Mouse (Mus musculus) intestine, embryonic 14.5 days (tissue): ENCODE data around the gene Catsper4. TPM values are rescaled to one million over a fixed set of nuclear protein-coding genes. Genes with fewer than 3 reads are reported as not detected.

Experiments used
- ATAC-seq: fragments of 200-750 bp; cut with Nextera tagmentation; replicated peaks from 2 replicates; pipeline ENCODE4 v1.8.0; 2017; ENCODE audit warnings: low read depth, moderate number of reproducible peaks, moderate TSS enrichment, moderate library complexity; ENCODE audit not compliant: low FRiP score, low TSS enrichment
- DNase-seq: peaks from one replicate; pipeline ENCODE4 v3.0.0-alpha.2; 2018; ENCODE audit warnings: low spot score
- H3K27ac ChIP-seq: fragments of 300-500 bp; sonication (generic); 2 replicates; pipeline ENCODE4 v1.5.1; 2014; ENCODE audit warnings: low read depth, mild to moderate bottlenecking, control low read depth
- H3K27me3 ChIP-seq: fragments of 300-500 bp; sonication (generic); replicated peaks from 2 replicates; pipeline ENCODE4 v1.6.1; 2014; ENCODE audit warnings: low read length, control low read depth; ENCODE audit not compliant: control insufficient read depth, insufficient read depth
- H3K36me3 ChIP-seq: fragments of 300-500 bp; sonication (generic); 2 replicates; pipeline ENCODE4 v1.6.1; 2014; ENCODE audit warnings: low read length, control low read depth; ENCODE audit not compliant: control insufficient read depth, insufficient read depth
- H3K4me1 ChIP-seq: fragments of 300-500 bp; sonication (generic); replicated peaks from 2 replicates; pipeline ENCODE4 v1.6.1; 2014; ENCODE audit warnings: low read length, control low read depth, mixed read lengths; ENCODE audit not compliant: control insufficient read depth, insufficient read depth
- H3K4me2 ChIP-seq: fragments of 300-500 bp; sonication (generic); 2 replicates; pipeline ENCODE4 v1.6.1; 2014; ENCODE audit warnings: low read length
- H3K4me3 ChIP-seq: fragments of 300-500 bp; sonication (generic); 2 replicates; pipeline ENCODE4 v1.5.1; 2014; ENCODE audit warnings: low read depth, low read length, control low read depth, mixed read lengths
- H3K9ac ChIP-seq: fragments of 300-500 bp; sonication (generic); 2 replicates; pipeline ENCODE4 v1.6.1; 2014; ENCODE audit warnings: mild to moderate bottlenecking, low read length
- H3K9me3 ChIP-seq: fragments of 300-500 bp; sonication (generic); 2 replicates; pipeline ENCODE4 v1.6.1; 2016; ENCODE audit warnings: low read length, control low read depth; ENCODE audit not compliant: control insufficient read depth
- WGBS: fragments of 180-500 bp; shearing (Covaris S2); extraction: QIAGEN DNeasy Blood & Tissue Kit; methylation state at CpG from one replicate; pipeline ENCODE4 v1.1.7; 2014; 5-methylcytosine and 5-hydroxymethylcytosine counted together
- polyA plus RNA-seq: library from polyadenylated mRNA; unstranded; fragments of >200 nt; fragmentation: Nextera tagmentation; extraction: Ambion mirVana; gene quantifications from 2 replicates; pipeline ENCODE4 v1.2.1, GENCODE M21; 2014

Catsper4 gene
- polyA plus RNA-seq, 1 experiment from 2014 or later, result not detected

DNA sequence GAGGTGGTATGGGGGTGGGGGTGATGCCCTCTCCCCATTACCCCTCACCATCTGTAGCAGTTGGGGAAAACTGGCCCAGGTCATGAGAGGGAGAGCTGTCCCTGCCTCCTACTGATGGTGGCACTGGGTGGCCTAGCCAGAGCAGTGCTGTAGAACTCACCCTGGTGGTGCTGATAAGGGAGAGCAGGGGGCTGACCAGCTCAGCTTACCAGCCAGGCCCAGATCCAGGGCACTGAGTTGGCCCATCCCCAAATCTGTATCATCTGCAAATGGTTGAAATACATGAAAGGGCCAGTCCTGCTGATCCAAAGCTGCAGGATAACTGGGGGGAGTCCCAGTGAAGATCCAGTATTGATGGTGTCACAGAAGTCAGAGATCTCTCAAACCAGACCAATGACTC, 45.4 kb downstream of the Catsper4 start:
- no peaks in the 10 kb centered on the region for H3K9me3 ChIP-seq
- ATAC-seq (no peak), DNase-seq (no peak)
- H3K4me2 ChIP-seq, result no peak overlapping the region
- H3K27me3 ChIP-seq, result no peaks in the 10 kb centered on the region
- H3K36me3 ChIP-seq, result no peaks in the 10 kb centered on the region
- H3K9ac ChIP-seq, result no peak overlapping the region
- H3K27ac ChIP-seq, result no peak overlapping the region
- H3K4me1 ChIP-seq, result peaks cover 10% of the 10 kb centered on the region
- no peak overlapping the region for H3K4me3 ChIP-seq

- ATAC-seq (no peak), DNase-seq (no peak)
- Histone ChIP-seq H3K27me3 (no peaks in the 10 kb centered on the region), H3K4me1 (peaks cover 10% of the 10 kb centered on the region), H3K27ac (no peak overlapping the region), H3K4me3 (no peak overlapping the region), H3K36me3 (no peaks in the 10 kb centered on the region), H3K4me2 (no peak overlapping the region), H3K9me3 (no peaks in the 10 kb centered on the region), H3K9ac (no peak overlapping the region)
- WGBS, result 94% methylated on average over 1 of the region's 1 CpGs
These were observed 46.1 kb downstream of the Catsper4 start for GRCm38 (mm10) chr4:134181112-134181511.

GRCm38 (mm10) chr4:134172391-134172790, 54.8 kb downstream of the Catsper4 start:
- Histone ChIP-seq H3K9ac (no peak overlapping the region), H3K4me1 (no peaks in the 10 kb centered on the region), H3K27me3 (no peaks in the 10 kb centered on the region), H3K4me3 (no peak overlapping the region), H3K4me2 (no peak overlapping the region), H3K36me3 (peaks cover 7% of the 10 kb centered on the region; the same call in 1 of the 2 replicates), H3K27ac (no peak overlapping the region), H3K9me3 (no peaks in the 10 kb centered on the region)
- ATAC-seq (no peak), DNase-seq (no peak)
- WGBS, result 82% methylated on average over 3 of the region's 3 CpGs

GRCm38 (mm10) chr4:134166906-134167305, 60.3 kb downstream of the Catsper4 start:
- no peak for DNase-seq
- ATAC-seq, result no peak
- Histone ChIP-seq H3K36me3 (peaks cover 24% of the 10 kb centered on the region), H3K4me3 (no peak overlapping the region), H3K27me3 (no peaks in the 10 kb centered on the region), H3K27ac (no peak overlapping the region), H3K9me3 (no peaks in the 10 kb centered on the region), H3K4me1 (no peaks in the 10 kb centered on the region), H3K9ac (no peak overlapping the region), H3K4me2 (no peak overlapping the region)
- WGBS, result 94% methylated on average over 3 of the region's 3 CpGs

DNA sequence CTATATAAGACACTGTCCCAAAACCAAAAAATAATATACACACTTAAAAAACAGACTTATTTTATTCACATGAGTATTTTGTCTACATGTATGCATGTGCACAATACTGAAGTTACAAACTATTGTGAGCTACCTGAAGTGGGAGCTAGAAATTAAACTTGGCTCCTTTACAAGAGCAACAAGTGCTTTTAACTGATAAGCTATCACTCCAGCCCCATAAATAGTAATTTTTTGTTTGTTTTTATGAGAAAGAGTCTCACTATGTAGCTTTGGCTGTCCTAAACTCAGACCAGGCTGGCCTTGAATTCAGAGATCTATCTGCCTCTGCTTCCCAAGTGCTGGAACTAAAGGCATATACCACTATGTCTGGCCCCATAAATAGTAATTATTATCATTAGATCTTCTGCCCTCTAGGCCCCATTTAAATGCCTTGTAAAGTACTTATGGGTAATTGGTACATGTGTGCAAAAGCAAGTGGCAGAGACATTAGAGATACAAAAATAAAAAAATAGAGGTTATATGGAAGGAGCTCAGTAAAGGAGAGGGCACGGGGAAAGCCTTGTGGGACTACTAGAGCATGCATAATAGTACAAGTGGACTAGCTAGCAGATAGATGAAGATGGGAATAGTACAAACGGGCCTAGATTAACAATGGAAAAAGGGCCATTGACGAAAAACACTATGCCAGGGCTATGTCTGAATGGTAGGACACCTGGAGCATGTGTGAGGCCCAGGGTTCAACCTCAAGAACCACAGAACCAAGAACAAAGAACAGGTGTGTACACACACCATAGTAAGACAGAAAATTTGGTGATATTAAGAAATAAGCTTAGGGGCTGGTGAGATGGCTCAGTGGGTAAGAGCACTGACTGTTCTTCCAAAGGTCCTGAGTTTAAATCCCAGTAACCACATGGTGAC, 61.4 kb downstream of the Catsper4 start:
- no peaks in the 10 kb centered on the region for H3K27me3 ChIP-seq
- H3K4me3 ChIP-seq, result no peak overlapping the region
- H3K36me3 ChIP-seq, result peaks cover 18% of the 10 kb centered on the region
- H3K9me3 ChIP-seq, result no peaks in the 10 kb centered on the region
- WGBS, result 91% methylated on average over 3 of the region's 3 CpGs
- no peaks in the 10 kb centered on the region for H3K4me1 ChIP-seq
- no peak overlapping the region for H3K27ac ChIP-seq
- no peak for ATAC-seq
- H3K9ac ChIP-seq, result no peak overlapping the region
- DNase-seq, result no peak
- no peak overlapping the region for H3K4me2 ChIP-seq

DNA sequence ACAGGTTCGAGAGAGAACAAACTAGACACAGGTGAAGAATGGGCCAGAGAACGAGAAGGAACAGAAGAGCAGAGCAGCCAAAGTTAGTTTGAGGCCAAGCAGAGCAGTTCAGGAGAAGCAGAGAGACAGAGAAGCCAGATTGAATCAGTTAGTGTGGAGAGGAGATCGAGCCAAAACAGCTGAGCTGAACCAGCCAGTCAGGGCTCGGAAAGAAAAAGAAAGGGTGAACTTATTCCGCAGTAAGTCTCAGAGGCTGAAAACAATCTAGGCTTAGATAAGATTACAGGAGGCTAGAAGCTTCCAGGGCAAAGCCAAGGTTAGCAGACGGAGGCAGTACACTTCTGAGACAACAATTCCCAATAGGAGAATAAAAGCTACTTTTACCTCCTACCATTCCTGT, 62.2 kb downstream of the Catsper4 start:
- no peak overlapping the region for H3K9ac ChIP-seq
- DNase-seq (no peak), ATAC-seq (no peak)
- WGBS, result 73% methylated on average over 6 of the region's 6 CpGs
- H3K4me3 ChIP-seq, result no peak overlapping the region
- no peaks in the 10 kb centered on the region for H3K27me3 ChIP-seq
- H3K9me3 ChIP-seq, result no peaks in the 10 kb centered on the region
- no peak overlapping the region for H3K4me2 ChIP-seq
- H3K4me1 ChIP-seq, result no peaks in the 10 kb centered on the region
- peaks cover 18% of the 10 kb centered on the region for H3K36me3 ChIP-seq
- no peak overlapping the region for H3K27ac ChIP-seq

DNA sequence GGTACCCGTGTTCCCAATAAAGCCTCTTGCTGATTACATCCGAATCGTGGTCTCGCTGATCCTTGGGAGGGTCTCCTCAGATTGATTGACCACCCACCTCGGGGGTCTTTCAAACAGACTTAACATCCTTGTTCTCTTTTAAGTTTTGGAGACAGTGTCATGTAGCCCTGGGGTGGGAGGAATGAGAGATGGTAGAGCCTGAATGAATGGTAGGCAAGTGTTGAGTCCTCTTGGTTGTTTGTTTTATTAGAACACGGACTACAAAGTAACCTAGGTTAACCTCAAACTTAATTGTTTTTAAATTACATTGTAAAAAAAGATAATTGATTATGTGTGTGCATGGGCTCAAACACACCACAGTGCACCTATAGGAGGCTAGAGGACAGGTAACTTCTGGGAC, 62.6 kb downstream of the Catsper4 start:
- WGBS, result 87% methylated on average over 5 of the region's 6 CpGs
- ATAC-seq, result no peak
- no peaks in the 10 kb centered on the region for H3K9me3 ChIP-seq

More for the DNA sequence above, 62.6 kb downstream of the Catsper4 start:
- Histone ChIP-seq H3K4me3 (no peak overlapping the region), H3K9ac (no peak overlapping the region), H3K27ac (no peak overlapping the region), H3K27me3 (no peaks in the 10 kb centered on the region), H3K4me2 (no peak overlapping the region), H3K4me1 (no peaks in the 10 kb centered on the region), H3K36me3 (peaks cover 18% of the 10 kb centered on the region)
- DNase-seq, result no peak
